Mouse (Mus musculus) embryonic fibroblast, embryonic 13.5 days (primary cell): ENCODE data around the gene Disp2. TPM values are rescaled to one million over a fixed set of nuclear protein-coding genes. Genes with fewer than 3 reads are reported as not detected.

ENCODE experiments used
- H3K27ac ChIP-seq: 2 replicates; pipeline ENCODE4 v1.5.1; 2012; ENCODE audit warnings: low read length, control low read depth, inconsistent platforms; ENCODE audit not compliant: insufficient read depth
- H3K4me1 ChIP-seq: 2 replicates; pipeline ENCODE4 v1.6.1; 2011; ENCODE audit warnings: low read length; ENCODE audit not compliant: control insufficient read depth, insufficient read depth
- H3K4me3 ChIP-seq: 2 replicates; pipeline ENCODE4 v1.5.1; 2011; ENCODE audit warnings: mild to moderate bottlenecking, control low read depth, low read length; ENCODE audit not compliant: insufficient read depth
- CTCF ChIP-seq: IDR thresholded peaks from 2 replicates; pipeline ENCODE4 v1.5.1; 2011; ENCODE audit warnings: mild to moderate bottlenecking, control low read depth, low read length, moderate library complexity, borderline replicate concordance; ENCODE audit not compliant: insufficient read depth
- POLR2A ChIP-seq: IDR thresholded peaks from 2 replicates; pipeline ENCODE4 v1.6.1; 2011; ENCODE audit warnings: low read depth, mild to moderate bottlenecking, control low read depth, low read length, moderate library complexity
- polyA plus RNA-seq: library from polyadenylated mRNA; stranded (reverse); fragments of >200 nt; gene quantifications from 2 replicates; pipeline ENCODE4 v1.2.4, GENCODE M21; 2011; ENCODE audit warnings: low read depth; ENCODE audit not compliant: missing spikeins, insufficient read length

Gene Disp2
- polyA plus RNA-seq, 1 experiment, result 0.11 TPM

DNA sequence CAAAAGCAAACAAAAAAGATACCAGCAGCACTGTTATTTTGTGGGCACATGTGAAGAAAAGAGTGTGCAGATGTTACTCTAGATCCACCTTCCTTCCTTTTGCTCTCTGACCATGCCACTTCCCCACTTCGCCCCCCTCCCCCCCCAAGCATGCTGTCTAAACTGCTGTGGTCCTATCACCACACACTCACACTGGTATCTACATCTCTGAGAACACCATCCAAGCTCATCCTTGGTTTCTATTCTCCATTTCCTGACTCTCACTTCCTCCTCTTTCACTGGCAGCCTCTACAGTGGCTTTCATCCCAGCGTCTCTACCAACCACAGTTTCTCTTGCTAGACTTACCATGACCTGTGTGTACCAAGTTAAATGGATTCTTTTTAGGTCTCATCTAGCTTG lies 25.0 kb downstream of the Disp2 start:
- no peak overlapping the region for H3K4me3 ChIP-seq
- no peak overlapping the region for H3K27ac ChIP-seq
- H3K4me1 ChIP-seq, result no peaks in the 10 kb centered on the region
- TF ChIP-seq POLR2A (no peak), CTCF (no peak)

DNA sequence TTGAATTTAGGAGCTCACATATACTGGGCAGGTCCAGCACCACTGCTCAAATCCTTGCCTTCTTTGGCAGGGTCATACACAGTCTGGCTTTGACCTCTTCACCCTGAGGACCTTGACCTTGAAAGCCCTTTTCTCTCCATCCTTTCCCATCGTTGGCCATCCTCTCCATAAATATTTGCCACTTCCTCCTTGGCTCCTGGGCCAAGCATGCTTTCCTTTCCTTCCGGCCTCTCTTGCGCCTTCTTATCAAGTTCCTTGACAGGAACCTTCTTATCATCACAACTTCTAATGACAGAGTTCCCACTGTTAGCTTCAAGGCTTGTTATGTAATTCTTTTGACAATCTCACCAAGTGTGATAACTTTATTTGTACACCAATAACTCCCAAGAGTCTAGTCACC lies 25.6 kb downstream of the Disp2 start:
- TF ChIP-seq POLR2A (no peak), CTCF (no peak)
- Histone ChIP-seq H3K4me3 (no peak overlapping the region), H3K27ac (no peak overlapping the region), H3K4me1 (no peaks in the 10 kb centered on the region)

DNA sequence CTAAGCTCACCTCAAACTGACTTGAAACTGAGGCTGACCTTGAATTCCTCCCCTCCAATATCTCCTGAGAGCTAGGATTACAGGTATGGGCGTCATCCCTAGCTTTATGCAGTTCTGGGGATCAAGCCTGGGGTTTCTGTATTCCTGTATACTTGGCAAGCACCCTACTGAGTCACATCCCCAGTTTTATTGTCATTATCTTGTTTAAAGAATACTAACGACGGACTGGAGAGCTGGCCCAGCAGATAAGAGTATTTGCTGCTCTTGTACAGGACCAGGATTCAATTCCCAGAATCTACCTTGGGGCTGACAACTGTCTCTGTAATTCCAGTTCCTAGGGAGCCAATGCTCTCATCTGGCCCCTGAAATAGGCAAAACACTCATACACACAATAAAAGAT lies 26.2 kb downstream of the Disp2 start:
- no peak for TF ChIP-seq POLR2A
- Histone ChIP-seq H3K4me3 (no peak overlapping the region), H3K4me1 (no peaks in the 10 kb centered on the region), H3K27ac (no peak overlapping the region)

DNA sequence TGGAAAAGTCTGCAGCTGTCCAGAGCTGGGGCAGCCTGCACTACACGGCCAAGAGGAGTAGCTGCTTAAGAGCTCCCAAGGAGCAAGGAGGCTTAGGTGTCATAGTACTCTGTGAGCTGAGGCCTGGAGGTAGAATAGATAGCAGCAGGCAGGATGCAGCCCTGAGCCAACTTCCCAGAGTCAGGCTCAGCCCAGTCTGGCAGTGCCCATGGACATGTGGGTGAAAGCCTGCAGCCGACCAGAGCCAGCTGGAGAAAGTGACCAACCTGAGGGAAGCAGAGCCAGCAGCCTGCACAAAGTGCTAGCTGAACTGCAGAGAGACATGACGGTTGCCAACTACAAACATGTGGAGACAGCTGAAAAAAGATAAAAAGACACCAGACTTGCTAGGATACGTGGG lies 27.3 kb downstream of the Disp2 start:
- H3K4me3 ChIP-seq, result no peak overlapping the region
- no peak for TF ChIP-seq CTCF
- no peak for TF ChIP-seq POLR2A

DNA sequence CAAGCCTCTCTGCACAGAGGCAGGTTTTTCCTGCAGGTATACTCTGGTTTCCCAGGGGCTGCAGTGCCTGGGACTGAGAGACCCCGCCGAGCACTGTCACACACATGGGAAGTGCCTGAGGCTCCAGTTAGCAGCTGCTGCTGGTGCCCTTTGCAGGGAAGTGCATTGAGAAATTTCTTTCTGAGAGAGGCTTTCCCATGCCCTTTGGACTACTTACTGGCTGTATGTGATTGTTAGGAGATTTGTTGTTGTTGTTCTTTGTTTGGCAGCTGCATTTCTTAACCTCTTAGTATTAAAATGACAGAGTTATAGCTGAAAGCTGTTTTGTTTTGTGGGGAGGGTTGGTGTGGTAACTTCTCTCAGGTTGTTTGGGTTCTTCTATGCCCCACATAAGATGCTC lies 31.3 kb downstream of the Disp2 start:
- no peak overlapping the region for H3K4me3 ChIP-seq
- TF ChIP-seq CTCF, result no peak
- TF ChIP-seq POLR2A, result no peak

More for the DNA sequence above, 27.3 kb downstream of the Disp2 start:
- Histone ChIP-seq H3K27ac (no peak overlapping the region), H3K4me1 (no peaks in the 10 kb centered on the region)

DNA sequence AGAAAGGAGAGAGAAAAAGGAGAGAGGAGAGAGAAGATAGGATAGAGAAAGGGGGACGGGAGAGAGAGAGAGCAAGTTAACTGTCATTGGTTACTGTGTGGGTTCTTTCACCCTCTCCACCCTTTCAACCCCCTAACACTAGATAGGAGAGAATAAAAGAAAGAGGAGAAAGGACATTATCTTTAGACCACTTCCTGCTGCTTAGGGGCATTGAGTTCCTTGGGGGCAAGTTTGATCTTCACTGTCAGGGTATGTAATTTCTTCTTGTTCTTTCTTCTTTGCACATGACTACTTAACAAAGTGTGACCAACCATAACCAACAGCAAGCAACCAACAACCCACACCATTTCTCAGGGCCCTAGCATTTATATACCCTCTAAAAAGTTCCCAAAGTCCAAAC lies 33.2 kb downstream of the Disp2 start:
- Histone ChIP-seq H3K4me1 (no peaks in the 10 kb centered on the region), H3K4me3 (no peak overlapping the region), H3K27ac (no peak overlapping the region)
- no peak for TF ChIP-seq POLR2A
- TF ChIP-seq CTCF, result no peak

More for the DNA sequence above, 31.3 kb downstream of the Disp2 start:
- no peaks in the 10 kb centered on the region for H3K4me1 ChIP-seq
- no peak overlapping the region for H3K27ac ChIP-seq

DNA sequence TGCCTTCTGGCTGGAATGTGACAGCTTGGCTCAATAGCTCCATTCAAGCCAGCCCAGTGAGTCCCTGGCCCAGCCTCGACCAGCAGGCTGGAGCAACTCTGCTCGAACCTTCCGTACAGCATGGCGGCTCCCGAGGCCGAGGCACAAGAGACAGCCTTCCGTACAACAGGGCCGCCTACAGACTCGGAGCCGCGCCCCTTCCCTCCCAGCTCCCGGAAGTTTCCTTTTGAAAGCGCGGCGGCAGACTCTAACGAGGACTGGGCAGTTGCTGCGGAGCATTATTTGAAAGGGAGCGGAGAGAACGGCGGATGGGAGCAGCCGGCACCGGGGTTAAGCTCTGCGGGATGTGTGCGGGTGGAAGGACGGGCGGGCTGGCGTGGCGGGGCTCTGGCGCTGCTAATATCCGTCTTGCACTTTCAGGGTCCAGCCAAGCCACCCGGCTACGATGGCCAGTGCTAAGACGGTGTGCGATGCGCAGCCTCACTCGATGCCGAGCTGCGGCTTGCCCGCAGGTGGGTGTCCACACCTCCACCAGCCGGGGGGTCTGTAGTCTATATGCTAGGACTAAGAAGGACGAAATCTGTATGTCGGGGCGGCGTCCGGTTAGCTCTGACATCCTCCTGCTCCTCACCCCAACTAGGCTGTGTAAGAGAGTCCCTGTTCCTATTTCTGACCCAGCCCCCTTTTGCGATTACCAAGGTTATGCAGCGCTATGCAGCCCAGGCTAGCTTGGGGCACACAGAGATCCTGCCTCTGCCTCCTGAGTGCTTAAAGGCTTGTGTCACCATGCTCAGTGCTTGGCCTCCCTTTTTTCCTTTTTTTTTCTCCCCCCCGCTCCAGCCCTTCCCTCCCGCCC lies 34.7 kb downstream of the Disp2 start, which contains the start of gene Knstrn:
Gene Knstrn (plus strand): TSS at position 23 of the 856 bp plus-strand sequence.
- no peak within 1 kb of the TSS for H3K27ac ChIP-seq
- H3K4me3 ChIP-seq, result peak within 1 kb of the TSS; percentile 74
- TF ChIP-seq POLR2A, result peak; percentile 41
- no peak for TF ChIP-seq CTCF
- H3K4me1 ChIP-seq, result no peaks in the 10 kb centered on the region

DNA sequence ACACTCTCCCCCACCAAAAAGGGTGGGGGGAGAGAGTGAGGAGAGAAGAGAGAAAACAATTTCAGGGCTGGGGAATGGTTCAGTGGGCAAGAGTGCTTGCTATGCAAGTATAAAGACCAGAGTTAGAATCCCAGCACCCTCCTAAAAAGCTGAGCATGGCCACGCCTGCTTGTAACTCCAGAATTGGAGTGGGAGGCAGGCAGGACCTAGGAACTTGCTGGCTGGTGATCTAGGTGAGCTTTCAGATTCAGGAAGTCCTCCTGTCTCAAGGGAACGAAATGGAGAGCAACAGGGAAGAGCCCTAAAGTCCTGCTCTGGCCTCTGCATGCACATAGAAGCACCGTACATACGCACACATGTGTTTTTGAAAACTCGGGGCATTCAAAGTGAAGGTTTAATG lies 43.3 kb downstream of the Disp2 start:
- TF ChIP-seq CTCF (no peak), POLR2A (no peak)
- no peak overlapping the region for H3K27ac ChIP-seq
- H3K4me1 ChIP-seq, result no peaks in the 10 kb centered on the region
- H3K4me3 ChIP-seq, result no peak overlapping the region

DNA sequence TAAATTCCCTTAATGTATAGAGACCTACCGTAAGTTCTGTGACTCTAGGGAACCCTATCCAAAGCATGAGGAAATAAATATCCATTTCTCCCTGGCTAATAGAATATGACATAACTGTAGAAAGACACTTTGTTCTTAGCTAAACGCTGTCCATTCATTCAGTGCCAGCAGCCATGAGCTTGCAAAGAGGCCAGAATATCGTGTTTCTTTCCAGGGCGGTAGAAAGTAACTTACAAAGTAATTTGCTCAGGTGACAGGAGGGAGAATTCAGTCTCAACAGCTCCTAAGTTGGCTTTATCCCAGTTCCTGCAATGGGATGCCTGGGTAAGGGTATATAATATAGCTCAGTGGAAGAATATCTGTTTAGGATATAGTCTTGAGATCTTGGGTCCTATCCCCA lies 44.9 kb downstream of the Disp2 start:
- peaks cover 3% of the 10 kb centered on the region for H3K4me1 ChIP-seq
- no peak overlapping the region for H3K4me3 ChIP-seq
- TF ChIP-seq POLR2A, result no peak
- TF ChIP-seq CTCF, result no peak
- H3K27ac ChIP-seq, result no peak overlapping the region

DNA sequence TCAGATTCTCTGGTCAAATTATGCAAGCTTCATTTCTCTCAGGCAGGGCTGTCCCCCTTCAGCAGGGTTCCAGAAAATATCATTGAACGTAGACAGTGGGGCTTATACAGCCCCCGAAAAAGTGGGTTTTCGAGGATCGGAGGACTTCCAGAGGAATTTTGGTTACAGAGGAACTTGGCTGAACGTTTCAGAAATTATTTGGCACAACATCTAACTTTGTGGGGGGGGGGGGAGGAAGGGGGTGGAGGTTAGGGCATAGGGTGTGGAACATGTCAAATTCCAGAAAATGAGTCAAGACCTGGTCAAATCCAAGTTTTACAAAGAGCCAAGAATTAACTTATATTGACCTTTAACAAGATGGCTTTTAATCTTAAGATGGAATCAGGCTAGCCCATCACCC lies 49.6 kb downstream of the Disp2 start:
- TF ChIP-seq POLR2A, result no peak
- no peak for TF ChIP-seq CTCF
- peaks cover 3% of the 10 kb centered on the region for H3K4me1 ChIP-seq
- no peak overlapping the region for H3K4me3 ChIP-seq
- H3K27ac ChIP-seq, result no peak overlapping the region
